Mouse (Mus musculus) hindbrain, embryonic 12.5 days (tissue): ENCODE data around the gene Rnf150. TPM values are rescaled to one million over a fixed set of nuclear protein-coding genes. Genes with fewer than 3 reads are reported as not detected.

Experiments used
- ATAC-seq: fragments of 200-750 bp; cut with Nextera tagmentation; 2 replicates; pipeline ENCODE4 v1.8.0; 2017; ENCODE audit warnings: moderate TSS enrichment; ENCODE audit not compliant: low FRiP score
- H3K27ac ChIP-seq: fragments of 300-500 bp; sonication (generic); 2 replicates; pipeline ENCODE4 v1.5.1; 2016; ENCODE audit warnings: mild to moderate bottlenecking
- H3K27me3 ChIP-seq: fragments of 300-500 bp; sonication (generic); 2 replicates; pipeline ENCODE4 v1.6.1; 2016; ENCODE audit warnings: mild to moderate bottlenecking
- H3K36me3 ChIP-seq: fragments of 300-500 bp; sonication (generic); 2 replicates; pipeline ENCODE4 v1.6.1; 2016; ENCODE audit warnings: mild to moderate bottlenecking
- H3K4me1 ChIP-seq: fragments of 300-500 bp; sonication (generic); 2 replicates; pipeline ENCODE4 v1.6.1; 2016
- H3K4me2 ChIP-seq: fragments of 300-500 bp; sonication (generic); replicated peaks from 2 replicates; pipeline ENCODE4 v1.6.1; 2016; ENCODE audit warnings: mild to moderate bottlenecking
- H3K4me3 ChIP-seq: fragments of 300-500 bp; sonication (generic); 2 replicates; pipeline ENCODE4 v1.5.1; 2016; ENCODE audit warnings: mild to moderate bottlenecking
- H3K9ac ChIP-seq: fragments of 300-500 bp; sonication (generic); 2 replicates; pipeline ENCODE4 v1.6.1; 2016; ENCODE audit warnings: mild to moderate bottlenecking, moderate library complexity
- H3K9me3 ChIP-seq: fragments of 300-500 bp; sonication (generic); replicated peaks from 2 replicates; pipeline ENCODE4 v1.6.1; 2016; ENCODE audit warnings: mild to moderate bottlenecking
- WGBS: fragments of 180-500 bp; shearing (Covaris S2); methylation state at CpG from one replicate; pipeline ENCODE4 v1.1.7; 2016; 5-methylcytosine and 5-hydroxymethylcytosine counted together
- polyA plus RNA-seq: library from polyadenylated mRNA; unstranded; fragments of >200 nt; fragmentation: Nextera tagmentation; extraction: Ambion mirVana; gene quantifications from 2 replicates; pipeline ENCODE4 v1.2.1, GENCODE M21; 2016

Rnf150 gene
- polyA plus RNA-seq, 1 experiment from 2014 or later: 2.5 TPM

DNA sequence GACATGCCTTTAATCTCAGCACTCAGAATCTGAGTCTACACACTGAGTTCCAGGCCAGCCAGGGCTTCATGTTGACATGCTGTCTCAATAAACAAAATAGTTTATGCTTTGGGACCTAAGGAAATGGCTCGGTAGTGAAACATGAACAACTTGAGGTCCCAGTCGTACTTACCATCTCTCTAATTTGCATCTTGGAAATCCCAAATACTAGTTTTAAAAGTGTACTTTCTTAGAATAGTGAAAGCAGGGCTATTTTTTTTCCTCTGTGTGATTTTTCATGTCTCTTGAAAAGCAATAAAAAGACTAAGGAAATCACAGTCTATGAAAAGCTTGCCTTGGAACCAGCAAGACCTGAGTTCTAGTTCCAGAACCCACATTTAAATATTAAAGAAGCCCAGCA, 135.6 kb downstream of the Rnf150 start:
- Histone ChIP-seq H3K4me3 (no peak overlapping the region), H3K9me3 (no peaks in the 10 kb centered on the region), H3K27ac (no peak overlapping the region), H3K4me2 (no peak overlapping the region), H3K27me3 (no peaks in the 10 kb centered on the region), H3K4me1 (no peaks in the 10 kb centered on the region), H3K9ac (no peak overlapping the region), H3K36me3 (no peaks in the 10 kb centered on the region)
- no peak for ATAC-seq
- WGBS: 87% methylated on average over 2 of the region's 2 CpGs

DNA sequence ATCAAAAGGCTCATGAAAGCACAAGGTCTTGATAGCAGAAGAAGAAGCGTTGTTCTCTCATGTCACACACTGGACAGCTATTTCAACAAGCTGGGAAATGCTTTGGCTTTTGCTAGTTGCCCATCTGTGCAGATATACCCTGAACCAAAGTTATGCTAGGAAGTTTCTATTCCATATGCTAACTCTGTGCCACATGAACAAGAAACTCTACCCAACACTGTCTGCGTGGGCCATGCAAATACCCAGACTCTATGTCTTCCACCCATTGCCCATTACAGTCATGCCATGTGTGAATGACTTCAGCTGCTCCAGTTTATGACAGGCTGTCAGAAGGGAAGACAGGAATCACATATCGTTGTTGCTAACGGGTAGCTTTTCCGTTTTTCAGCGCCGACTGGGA, 140.0 kb downstream of the Rnf150 start:
- 92% methylated on average over 7 of the region's 7 CpGs for WGBS
- Histone ChIP-seq H3K36me3 (peaks cover 5% of the 10 kb centered on the region; the same call in 1 of the 2 replicates), H3K4me2 (no peak overlapping the region), H3K27me3 (no peaks in the 10 kb centered on the region), H3K27ac (no peak overlapping the region), H3K9ac (no peak overlapping the region), H3K4me1 (no peaks in the 10 kb centered on the region), H3K9me3 (no peaks in the 10 kb centered on the region), H3K4me3 (no peak overlapping the region)
- no peak for ATAC-seq

DNA sequence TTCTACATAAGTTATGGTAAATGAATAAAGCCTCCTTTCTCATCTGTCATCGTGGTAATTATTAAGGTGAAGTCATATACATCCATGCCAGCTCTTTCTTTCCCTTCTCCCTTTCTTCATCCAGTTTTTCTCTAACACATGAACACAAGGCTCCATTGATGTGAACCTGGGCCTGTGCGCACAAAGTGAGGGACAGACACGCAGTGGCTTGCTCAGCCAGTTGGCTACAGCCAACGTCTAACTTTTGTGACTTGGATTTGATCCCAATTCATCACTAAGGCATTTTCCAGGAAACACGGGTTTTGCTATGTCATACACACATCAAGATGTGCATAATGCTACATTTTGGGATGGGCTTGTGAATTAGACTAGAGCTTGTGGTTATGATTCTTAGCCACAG, 146.3 kb downstream of the Rnf150 start:
- no peak for ATAC-seq
- no peaks in the 10 kb centered on the region for H3K4me1 ChIP-seq
- no peaks in the 10 kb centered on the region for H3K9me3 ChIP-seq
- H3K4me3 ChIP-seq: no peak overlapping the region
- H3K4me2 ChIP-seq: no peak overlapping the region
- H3K36me3 ChIP-seq: peaks cover 5% of the 10 kb centered on the region; the same call in 1 of the 2 replicates
- no peak overlapping the region for H3K27ac ChIP-seq
- H3K27me3 ChIP-seq: no peaks in the 10 kb centered on the region
- no peak overlapping the region for H3K9ac ChIP-seq
- WGBS: 87% methylated on average over 5 of the region's 5 CpGs

DNA sequence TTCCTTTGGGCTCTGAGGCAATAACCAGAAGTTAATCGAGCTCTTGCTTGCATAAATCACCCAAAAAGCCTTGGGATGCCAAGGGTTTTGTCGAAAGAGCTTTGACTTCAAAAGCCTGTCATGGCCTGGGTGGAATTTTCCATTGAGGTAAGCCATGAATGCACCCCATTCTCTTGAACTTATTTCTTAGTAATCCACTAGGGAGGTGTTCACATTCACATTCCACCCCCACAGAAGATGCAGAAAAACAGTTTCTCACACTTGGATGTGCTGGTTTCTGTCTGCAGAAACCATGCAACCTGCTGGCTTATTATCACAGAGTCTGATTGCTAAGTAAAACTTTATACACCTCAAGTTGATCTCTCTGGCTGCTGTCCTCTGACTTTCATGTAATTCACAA, 148.1 kb downstream of the Rnf150 start:
- no peaks in the 10 kb centered on the region for H3K27me3 ChIP-seq
- ATAC-seq: no peak
- no peaks in the 10 kb centered on the region for H3K9me3 ChIP-seq
- no peak overlapping the region for H3K9ac ChIP-seq
- peaks cover 5% of the 10 kb centered on the region; the same call in 1 of the 2 replicates for H3K36me3 ChIP-seq
- no peaks in the 10 kb centered on the region for H3K4me1 ChIP-seq
- H3K4me2 ChIP-seq: no peak overlapping the region
- WGBS: 82% methylated on average over 2 of the region's 2 CpGs
- H3K4me3 ChIP-seq: no peak overlapping the region
- H3K27ac ChIP-seq: no peak overlapping the region

DNA sequence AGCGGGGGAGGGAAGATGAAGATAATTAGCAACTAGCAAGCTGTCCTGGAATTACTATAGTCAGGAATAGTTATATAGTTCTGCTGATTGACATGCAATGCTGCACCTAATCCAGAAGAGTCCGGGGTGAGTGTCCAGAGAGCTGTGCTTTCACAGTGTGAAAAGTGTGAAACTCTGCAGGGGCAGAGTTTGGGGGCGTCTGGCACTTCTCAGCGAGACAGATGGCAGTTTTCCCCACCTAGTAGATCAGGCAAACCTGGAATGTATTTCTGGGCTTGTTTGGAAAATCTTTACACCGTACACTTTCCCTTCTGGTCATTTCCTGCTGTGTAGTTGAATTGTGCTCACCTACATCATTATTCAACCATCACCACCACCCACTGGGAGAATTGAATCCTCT, 148.6 kb downstream of the Rnf150 start:
- Histone ChIP-seq H3K9ac (no peak overlapping the region), H3K27ac (no peak overlapping the region), H3K4me2 (no peak overlapping the region), H3K27me3 (no peaks in the 10 kb centered on the region), H3K4me3 (no peak overlapping the region), H3K9me3 (no peaks in the 10 kb centered on the region), H3K36me3 (peaks cover 5% of the 10 kb centered on the region; the same call in 1 of the 2 replicates), H3K4me1 (no peaks in the 10 kb centered on the region)
- ATAC-seq: no peak
- 44% methylated on average over 5 of the region's 5 CpGs for WGBS

DNA sequence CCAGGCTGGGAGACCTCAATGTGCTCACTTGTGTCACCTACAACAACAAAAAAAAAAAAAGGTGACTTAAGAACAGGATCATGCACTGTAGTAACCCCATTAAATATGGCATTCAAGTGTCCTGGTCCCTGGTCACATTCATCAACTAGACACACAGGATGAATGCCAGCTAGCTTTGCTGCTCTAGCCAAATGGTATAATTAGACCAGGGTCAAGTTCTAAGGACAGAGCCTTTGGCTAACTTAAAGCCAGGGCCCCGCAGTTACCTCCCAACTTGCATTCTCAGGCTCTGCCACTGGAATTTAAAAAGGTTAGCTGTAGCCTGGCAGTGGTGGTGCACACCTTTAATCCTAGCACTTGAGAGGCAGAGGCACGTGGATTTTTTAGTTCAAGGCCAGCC, 165.1 kb downstream of the Rnf150 start:
- ATAC-seq: no peak

DNA sequence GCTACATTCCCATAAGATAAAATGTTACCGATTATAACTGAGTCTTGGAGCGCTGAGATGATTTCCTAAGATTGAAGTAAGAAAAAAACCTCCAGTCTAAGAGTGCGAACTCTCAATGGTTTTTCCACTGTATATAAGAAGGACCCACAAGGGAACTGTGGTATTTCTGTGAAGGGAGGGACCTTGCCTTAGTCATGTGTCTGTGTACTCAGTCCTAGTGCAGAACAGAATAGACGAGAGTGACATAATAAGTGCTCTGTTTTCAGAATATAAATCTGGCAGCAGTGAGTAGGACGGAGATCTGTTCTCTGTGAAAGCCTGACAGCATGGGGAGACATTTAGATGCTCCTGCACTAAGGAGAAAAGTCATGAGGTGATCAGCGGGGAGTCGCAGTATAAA, 169.6 kb downstream of the Rnf150 start:
- 71% methylated on average over 7 of the region's 7 CpGs for WGBS
- Histone ChIP-seq H3K9ac (no peak overlapping the region), H3K9me3 (no peaks in the 10 kb centered on the region), H3K4me1 (no peaks in the 10 kb centered on the region), H3K4me3 (no peak overlapping the region), H3K27ac (no peak overlapping the region), H3K36me3 (no peaks in the 10 kb centered on the region), H3K4me2 (no peak overlapping the region), H3K27me3 (no peaks in the 10 kb centered on the region)
- ATAC-seq: no peak

More for the DNA sequence above, 165.1 kb downstream of the Rnf150 start:
- H3K27me3 ChIP-seq: no peaks in the 10 kb centered on the region
- H3K4me1 ChIP-seq: no peaks in the 10 kb centered on the region
- no peaks in the 10 kb centered on the region for H3K36me3 ChIP-seq
- no peak overlapping the region for H3K4me3 ChIP-seq
- H3K27ac ChIP-seq: no peak overlapping the region
- no peak overlapping the region for H3K9ac ChIP-seq
- no peaks in the 10 kb centered on the region for H3K9me3 ChIP-seq
- no peak overlapping the region for H3K4me2 ChIP-seq
- 75% methylated on average over 2 of the region's 2 CpGs for WGBS

DNA sequence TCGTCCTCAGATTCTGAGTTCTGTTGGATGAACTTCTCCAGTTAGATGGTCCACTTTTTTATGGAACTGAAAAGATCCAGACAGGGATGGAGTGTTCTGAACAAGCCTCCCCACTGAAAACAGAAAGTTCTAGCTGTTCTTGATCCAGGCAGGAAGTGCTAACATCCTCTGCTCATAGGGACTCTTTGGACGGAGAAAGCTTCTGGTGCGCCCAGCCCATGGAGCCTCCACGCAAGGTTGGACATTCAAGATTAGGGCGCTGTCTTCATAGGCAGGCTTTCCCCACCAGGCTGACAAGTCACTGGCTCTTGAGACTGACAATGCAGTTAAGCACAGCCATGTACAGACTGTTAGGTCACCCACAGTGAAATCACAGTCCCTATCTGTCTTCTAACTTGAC, 172.0 kb downstream of the Rnf150 start:
- no peak overlapping the region for H3K9ac ChIP-seq
- 94% methylated on average over 5 of the region's 5 CpGs for WGBS
- H3K27ac ChIP-seq: no peak overlapping the region
- no peaks in the 10 kb centered on the region for H3K4me1 ChIP-seq
- ATAC-seq: no peak
- H3K9me3 ChIP-seq: no peaks in the 10 kb centered on the region
- no peak overlapping the region for H3K4me3 ChIP-seq
- H3K27me3 ChIP-seq: no peaks in the 10 kb centered on the region
- no peak overlapping the region for H3K4me2 ChIP-seq
- H3K36me3 ChIP-seq: no peaks in the 10 kb centered on the region

DNA sequence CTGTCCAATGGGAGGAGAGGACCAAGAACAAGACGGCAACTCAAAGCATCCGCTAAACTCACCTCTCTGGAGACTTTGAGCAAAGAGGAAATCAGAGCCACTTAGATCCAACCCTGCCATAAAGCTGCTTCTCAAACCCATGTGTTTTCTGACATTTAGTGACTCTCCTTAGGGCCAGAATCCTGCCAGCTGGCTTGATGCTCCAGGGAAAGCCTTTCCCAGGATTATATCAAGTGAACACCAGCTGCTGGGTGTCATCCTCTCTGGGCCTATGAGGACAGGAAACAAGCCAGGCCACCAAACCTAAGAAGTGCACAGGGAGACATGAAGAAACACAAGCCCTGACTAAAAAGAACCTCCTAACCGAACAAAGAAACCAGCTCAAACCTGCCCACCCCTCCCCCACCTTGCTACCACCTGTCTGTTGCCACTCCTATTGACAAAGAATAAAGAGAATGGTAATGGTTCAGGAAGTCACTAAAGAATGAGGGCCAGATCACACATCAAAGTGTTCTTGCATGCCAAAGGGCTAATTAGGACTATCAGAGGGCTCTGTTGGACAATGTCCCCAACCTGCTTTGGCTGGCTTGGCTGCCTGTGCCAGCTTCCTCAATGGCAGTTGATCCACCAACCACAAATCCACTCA, 173.5 kb downstream of the Rnf150 start:
- Histone ChIP-seq H3K27ac (no peak overlapping the region), H3K27me3 (no peaks in the 10 kb centered on the region)
- WGBS: 78% methylated on average over 3 of the region's 3 CpGs

DNA sequence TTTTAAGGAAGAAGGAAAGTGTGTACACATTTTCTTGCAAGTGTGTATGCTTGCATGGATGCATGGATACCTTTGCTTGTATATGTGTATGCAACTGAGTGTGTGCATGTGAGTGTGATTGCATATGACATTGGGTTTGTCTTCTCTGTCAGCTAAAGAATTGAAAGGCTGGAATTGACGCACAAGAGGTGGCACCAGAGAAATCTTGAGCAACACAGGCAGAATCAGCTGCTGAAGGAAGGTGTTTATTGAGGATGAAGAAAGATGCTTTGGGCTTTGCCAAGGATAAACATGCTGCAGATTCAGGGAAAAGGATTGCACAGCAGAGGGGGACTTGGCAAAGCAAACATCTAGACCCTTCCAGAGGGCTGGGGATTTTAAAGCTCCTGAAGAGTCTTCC, 174.2 kb downstream of the Rnf150 start:
- Histone ChIP-seq H3K9ac (no peak overlapping the region), H3K4me3 (no peak overlapping the region), H3K4me2 (no peak overlapping the region), H3K27me3 (no peaks in the 10 kb centered on the region), H3K9me3 (no peaks in the 10 kb centered on the region), H3K36me3 (no peaks in the 10 kb centered on the region), H3K4me1 (no peaks in the 10 kb centered on the region), H3K27ac (no peak overlapping the region)
- no peak for ATAC-seq
- WGBS: 93% methylated on average over 1 of the region's 1 CpGs

More for the DNA sequence above, 173.5 kb downstream of the Rnf150 start:
- H3K4me3 ChIP-seq: no peak overlapping the region
- H3K9ac ChIP-seq: no peak overlapping the region
- ATAC-seq: no peak
- no peaks in the 10 kb centered on the region for H3K4me1 ChIP-seq
- no peak overlapping the region for H3K4me2 ChIP-seq
- no peaks in the 10 kb centered on the region for H3K9me3 ChIP-seq
- H3K36me3 ChIP-seq: no peaks in the 10 kb centered on the region

DNA sequence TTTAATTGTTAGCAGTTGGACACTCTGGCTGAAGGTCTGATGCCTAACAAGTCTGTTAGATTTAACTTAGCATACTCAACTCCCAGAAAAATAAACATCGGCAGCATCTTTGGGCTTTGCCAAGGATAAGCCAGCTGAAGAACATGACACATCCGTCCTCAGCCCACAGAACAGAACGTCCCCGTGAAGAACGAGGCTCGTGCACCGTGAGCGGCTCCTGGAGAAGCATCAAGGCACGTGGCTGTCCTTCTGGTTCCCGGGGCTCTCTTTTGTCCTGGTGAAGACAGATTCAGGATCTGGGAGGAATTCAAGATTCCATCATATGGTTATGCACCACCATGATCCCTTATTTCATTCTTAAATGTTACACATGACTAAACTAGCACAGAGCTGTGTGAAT, 175.4 kb downstream of the Rnf150 start:
- Histone ChIP-seq H3K9me3 (no peaks in the 10 kb centered on the region), H3K36me3 (no peaks in the 10 kb centered on the region), H3K27ac (no peak overlapping the region), H3K4me2 (no peak overlapping the region), H3K27me3 (no peaks in the 10 kb centered on the region), H3K4me3 (no peak overlapping the region), H3K9ac (no peak overlapping the region), H3K4me1 (no peaks in the 10 kb centered on the region)
- WGBS: 82% methylated on average over 10 of the region's 10 CpGs
- no peak for ATAC-seq

DNA sequence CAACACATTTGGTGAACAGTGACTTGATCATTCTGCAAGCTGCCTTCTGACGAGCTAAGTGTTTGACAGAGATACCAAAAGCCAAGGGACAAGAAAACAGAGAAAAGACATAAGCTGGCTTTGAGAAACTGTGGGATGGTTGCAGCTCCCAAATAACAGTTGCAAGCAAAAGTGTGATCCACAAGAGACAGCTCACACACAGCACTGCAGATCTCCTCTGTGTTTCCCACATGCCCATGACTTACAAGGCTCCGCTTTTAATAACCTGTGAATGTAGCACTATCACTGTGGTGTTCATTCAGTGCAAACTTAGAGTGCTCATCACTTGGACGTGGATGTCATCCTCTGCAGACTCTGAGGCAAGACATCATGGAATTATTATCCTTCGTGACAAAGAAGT, 178.3 kb downstream of the Rnf150 start:
- H3K27ac ChIP-seq: no peak overlapping the region
- 88% methylated on average over 4 of the region's 4 CpGs for WGBS
- no peaks in the 10 kb centered on the region for H3K36me3 ChIP-seq
- no peaks in the 10 kb centered on the region for H3K27me3 ChIP-seq
- no peaks in the 10 kb centered on the region for H3K9me3 ChIP-seq
- H3K4me3 ChIP-seq: no peak overlapping the region
- no peak overlapping the region for H3K9ac ChIP-seq
- H3K4me1 ChIP-seq: no peaks in the 10 kb centered on the region
- no peak overlapping the region for H3K4me2 ChIP-seq
- no peak for ATAC-seq

DNA sequence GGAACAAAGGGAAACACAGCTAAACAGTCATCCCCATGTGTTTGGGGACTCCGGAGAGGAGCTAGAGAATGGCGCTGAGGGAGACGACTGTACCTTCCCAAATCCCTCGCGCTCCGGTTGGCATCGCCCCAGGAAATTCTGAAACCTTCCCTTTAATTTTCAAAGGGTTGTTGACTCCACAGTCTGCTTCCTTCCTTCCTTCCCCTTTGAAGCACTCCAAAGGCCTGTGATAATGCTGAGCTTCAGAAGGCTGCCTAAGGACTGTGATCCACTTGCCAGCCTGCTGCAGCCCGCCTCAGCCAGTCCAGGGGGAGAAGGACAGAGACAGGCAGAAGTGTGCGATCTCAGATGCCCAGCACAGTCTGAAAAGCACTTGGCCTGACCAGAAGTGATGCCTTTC, 183.8 kb downstream of the Rnf150 start:
- no peaks in the 10 kb centered on the region for H3K36me3 ChIP-seq
- H3K9me3 ChIP-seq: no peaks in the 10 kb centered on the region
- WGBS: 87% methylated on average over 9 of the region's 9 CpGs
- peaks cover 16% of the 10 kb centered on the region for H3K4me1 ChIP-seq
- no peak overlapping the region for H3K27ac ChIP-seq
- no peaks in the 10 kb centered on the region for H3K27me3 ChIP-seq
- H3K4me3 ChIP-seq: no peak overlapping the region
- no peak for ATAC-seq
- no peak overlapping the region for H3K9ac ChIP-seq
- H3K4me2 ChIP-seq: no peak overlapping the region
